In genomic region chr4:63739524-63739923, GRCm38 (mm10) we compare ENCODE assay signal across 10 mouse cellular contexts. TPM values are rescaled to one million over a fixed set of nuclear protein-coding genes. Genes with fewer than 3 reads are reported as not detected.
DNase-seq lines count a peak whose midpoint lies in the region; ATAC-seq lines count a peak whose summit lies in the region.
"Had no signal": no experiment of that assay in that cellular context is flagged by ENCODE, and none has a peak within 500 bp of the region (broad histone marks: within the 10 kb centered on the region; RNA-seq: fewer than 3 reads in every experiment).

No protein-coding gene starts in this region.

- no peak overlapping the region for H3K4me2 ChIP-seq in forebrain, embryonic 13.5 days
- H3K4me2 ChIP-seq in forebrain, embryonic 11.5 days (ENCODE audit: low read depth, low read length, severe bottlenecking) = no peak overlapping the region
- H3K4me2 ChIP-seq: heart, embryonic 15.5 days; stomach, embryonic 15.5 days had no signal

- H3K9ac ChIP-seq in forebrain, embryonic 13.5 days = no peak overlapping the region
- no peak overlapping the region for H3K9ac ChIP-seq in forebrain, embryonic 11.5 days (ENCODE audit: low read length)
- H3K9ac ChIP-seq: heart, embryonic 15.5 days; stomach, embryonic 15.5 days had no signal

- no peaks in the 10 kb centered on the region for H3K36me3 ChIP-seq in forebrain, embryonic 13.5 days (ENCODE audit: poor library complexity, severe bottlenecking)
- H3K36me3 ChIP-seq in forebrain, embryonic 11.5 days (ENCODE audit: control insufficient read depth, insufficient read depth, low read length) = no peaks in the 10 kb centered on the region
- no peaks in the 10 kb centered on the region for H3K36me3 ChIP-seq in limb, embryonic 10.5 days
- H3K36me3 ChIP-seq: heart, embryonic 15.5 days; stomach, embryonic 15.5 days had no signal

- 76% methylated on average over 7 of the region's 7 CpGs for WGBS in forebrain, embryonic 13.5 days
- WGBS in forebrain, embryonic 11.5 days = 62% methylated on average over 7 of the region's 7 CpGs
- 75% methylated on average over 7 of the region's 7 CpGs for WGBS in limb, embryonic 10.5 days

- H3K27ac ChIP-seq in forebrain, embryonic 13.5 days = no peak overlapping the region
- no peak overlapping the region for H3K27ac ChIP-seq in forebrain, embryonic 11.5 days (ENCODE audit: low read depth, low read length)
- H3K27ac ChIP-seq in limb, embryonic 10.5 days = peak overlapping the region; percentile 19; the same call in 1 of the 2 replicates
- H3K27ac ChIP-seq: heart, embryonic 15.5 days; stomach, embryonic 15.5 days had no signal

- no peak for DNase-seq in forebrain, embryonic 11.5 days (ENCODE audit: low spot score)
- DNase-seq in left cerebral cortex, postnatal 4 days = peak; percentile 73
- no peak for DNase-seq in left cerebral cortex, adult 8-10 months (ENCODE audit: low spot score in 2 of 2)
- peak; percentile 27 to 32 for DNase-seq in cerebellum, postnatal 36 days
- no peak for DNase-seq in limb, embryonic 10.5 days (ENCODE audit: low spot score)
- DNase-seq in thymus, postnatal 10 days (ENCODE audit: low spot score in 2 of 2) = no peak

- no peaks in the 10 kb centered on the region for H3K9me3 ChIP-seq in forebrain, embryonic 13.5 days (replicated peaks)
- H3K9me3 ChIP-seq in forebrain, embryonic 11.5 days (ENCODE audit: control insufficient read depth, low read length) = no peaks in the 10 kb centered on the region
- no peaks in the 10 kb centered on the region for H3K9me3 ChIP-seq in limb, embryonic 10.5 days (replicated peaks)
- H3K9me3 ChIP-seq: heart, embryonic 15.5 days; stomach, embryonic 15.5 days had no signal

- no peak overlapping the region for H3K4me3 ChIP-seq in forebrain, embryonic 13.5 days
- H3K4me3 ChIP-seq in forebrain, embryonic 11.5 days (ENCODE audit: low read depth, low read length) = no peak overlapping the region
- no peak overlapping the region for H3K4me3 ChIP-seq in limb, embryonic 10.5 days
- H3K4me3 ChIP-seq: heart, embryonic 15.5 days; stomach, embryonic 15.5 days had no signal

- H3K27me3 ChIP-seq in forebrain, embryonic 13.5 days = no peaks in the 10 kb centered on the region
- no peaks in the 10 kb centered on the region for H3K27me3 ChIP-seq in forebrain, embryonic 11.5 days (ENCODE audit: control insufficient read depth, insufficient read depth, low read length)
- H3K27me3 ChIP-seq in limb, embryonic 10.5 days (ENCODE audit: low read depth, poor library complexity, severe bottlenecking) = no peaks in the 10 kb centered on the region
- H3K27me3 ChIP-seq: stomach, embryonic 15.5 days had no signal

- H3K4me1 ChIP-seq in forebrain, embryonic 13.5 days = 0 out of 2 replicates have a peak, but pooled peaks cover 1% of the 10 kb centered on the region
- no peaks in the 10 kb centered on the region for H3K4me1 ChIP-seq in forebrain, embryonic 11.5 days (replicated peaks; ENCODE audit: control insufficient read depth, insufficient read depth, low read length)
- H3K4me1 ChIP-seq in limb, embryonic 10.5 days = peaks cover 27% of the 10 kb centered on the region

- intact Hi-C loops in left cerebral cortex, postnatal 4 days (cut with DNase I) = no loop called here

- peak; percentile 51; the same call in 1 of the 2 replicates for ATAC-seq in forebrain, embryonic 13.5 days
- no peak for ATAC-seq in forebrain, embryonic 11.5 days (replicated peaks; ENCODE audit: low FRiP score)
- ATAC-seq in megakaryocyte-erythroid progenitor cell, adult 5-6 weeks (replicated peaks; ENCODE audit: low FRiP score, low TSS enrichment, poor library complexity, severe bottlenecking) = no peak

RNA-seq across cellular contexts. Expression of gene Tnfsf15, which starts 5.4 kb away (rescaled TPM):
- not detected in 2 replicates for polyA plus RNA-seq in forebrain, embryonic 13.5 days (2015; fragmentation: Nextera tagmentation; extraction: Ambion mirVana)
- not detected in 2 replicates for polyA plus RNA-seq in forebrain, embryonic 11.5 days (2014; fragmentation: Nextera tagmentation; extraction: Ambion mirVana)
- total RNA-seq in left cerebral cortex, postnatal 4 days (2021) = not detected
- under 1 TPM in 1 of 4 experiments, not detected in 3; 0.25 TPM for total RNA-seq in left cerebral cortex, adult 8-10 months (2022)
- not detected in 2 replicates for polyA plus RNA-seq in limb, embryonic 10.5 days (2016; fragmentation: Nextera tagmentation; extraction: Ambion mirVana)
- not detected in 2 replicates for total RNA-seq in megakaryocyte-erythroid progenitor cell, adult 5-6 weeks (2014; fragmentation: Nextera tagmentation)
- total RNA-seq in megakaryocyte-erythroid progenitor cell, adult 5-6 weeks (2017) = not detected in 2 replicates

Comparison
In these comparisons a context has a peak if more than half of its experiments do, and no peak if none do; other contexts are left out.
1. DNase-seq: peak in left cerebral cortex, postnatal 4 days (single experiment) and cerebellum, postnatal 36 days (2 of 2); none in forebrain, embryonic 11.5 days (single experiment), left cerebral cortex, adult 8-10 months (0 of 2), limb, embryonic 10.5 days (single experiment) and thymus, postnatal 10 days (0 of 2).